Mouse (Mus musculus): ENCODE results near the gene Maml2. TPM values are rescaled to one million over a fixed set of nuclear protein-coding genes. Genes with fewer than 3 reads are reported as not detected.
A peak's percentile ranks its signal among the peaks of the same experiment; 100 is the strongest.

The Maml2 gene
- polyA plus RNA-seq, 1 experiment, result 1.3 TPM

DNA sequence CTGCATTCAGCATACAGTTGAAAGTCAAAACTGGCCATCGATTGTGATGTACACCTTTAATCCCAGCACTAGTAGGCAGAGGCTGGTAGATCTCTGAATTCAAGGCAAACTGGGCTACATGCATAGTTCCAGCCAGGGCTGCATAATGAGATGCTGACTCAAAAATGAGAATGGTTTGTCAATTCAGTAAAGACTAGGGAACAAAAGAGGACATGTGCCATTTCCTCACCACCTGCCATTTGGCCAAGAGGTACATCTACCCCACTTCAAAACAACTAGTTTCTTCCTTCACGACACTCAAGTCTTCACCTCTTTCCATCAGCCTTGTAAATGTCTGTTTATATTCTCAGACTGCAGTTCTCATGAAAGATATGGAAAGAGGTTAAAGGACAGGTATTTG is 39.6 kb upstream of the Maml2 start:
- Histone ChIP-seq H3K4me2 (ENCODE audit: low read depth) (no peak overlapping the region), H3K79me2 (ENCODE audit: control insufficient read depth, insufficient read depth) (no peaks in the 10 kb centered on the region), H3K4me3 (no peak overlapping the region), H3K27me3 (ENCODE audit: control insufficient read depth, insufficient read depth, insufficient read length) (no peaks in the 10 kb centered on the region), H3K36me3 (ENCODE audit: control insufficient read depth, insufficient read depth) (no peaks in the 10 kb centered on the region), H3ac (ENCODE audit: control insufficient read depth, insufficient read length) (no peak overlapping the region)
- TF ChIP-seq REST (IDR thresholded peaks at IDR 0.05; ENCODE audit: insufficient read depth, insufficient read length) (no peak), MYOG (IDR thresholded peaks at IDR 0.05; ENCODE audit: control insufficient read depth in 1 of 3, insufficient read depth in 1 of 3, insufficient read length in 2 of 3, low read depth in 2 of 3) (no peak), TCF12 (IDR thresholded peaks at IDR 0.05; ENCODE audit: insufficient read depth, poor library complexity, severe bottlenecking) (no peak), CEBPB (IDR thresholded peaks at IDR 0.05; ENCODE audit: insufficient read depth, poor library complexity, severe bottlenecking) (no peak), SRF (IDR thresholded peaks at IDR 0.05; ENCODE audit: control insufficient read depth, insufficient read length, low read depth) (no peak), MYOD1 (IDR thresholded peaks at IDR 0.05; ENCODE audit: control insufficient read depth in 1 of 3, insufficient read length in 2 of 3, low read depth in 2 of 3) (no peak), USF1 (IDR thresholded peaks at IDR 0.05; ENCODE audit: low read depth) (no peak), E2F4 (IDR thresholded peaks at IDR 0.05; ENCODE audit: insufficient read depth) (no peak), MAX (IDR thresholded peaks at IDR 0.05; ENCODE audit: low read depth) (no peak), POLR2A (IDR thresholded peaks at IDR 0.05; ENCODE audit: insufficient read length, low read depth) (no peak), TCF3 (IDR thresholded peaks at IDR 0.05; ENCODE audit: insufficient read length, low read depth) (no peak)

- Histone ChIP-seq H3K36me3 (ENCODE audit: control insufficient read depth, insufficient read depth) (no peaks in the 10 kb centered on the region), H3K27me3 (ENCODE audit: control insufficient read depth, insufficient read depth, insufficient read length) (no peaks in the 10 kb centered on the region), H3ac (ENCODE audit: control insufficient read depth, insufficient read length) (no peak overlapping the region), H3K79me2 (ENCODE audit: control insufficient read depth, insufficient read depth) (no peaks in the 10 kb centered on the region), H3K4me2 (ENCODE audit: low read depth) (no peak overlapping the region), H3K4me3 (no peak overlapping the region)
- TF ChIP-seq MYOD1 (IDR thresholded peaks at IDR 0.05; ENCODE audit: control insufficient read depth in 1 of 3, insufficient read length in 2 of 3, low read depth in 2 of 3), result no peak
- TF ChIP-seq SRF (IDR thresholded peaks at IDR 0.05; ENCODE audit: control insufficient read depth, insufficient read length, low read depth), result no peak
- no peak for TF ChIP-seq E2F4 (IDR thresholded peaks at IDR 0.05; ENCODE audit: insufficient read depth)
- TF ChIP-seq CEBPB (IDR thresholded peaks at IDR 0.05; ENCODE audit: insufficient read depth, poor library complexity, severe bottlenecking), result no peak
- no peak for TF ChIP-seq REST (IDR thresholded peaks at IDR 0.05; ENCODE audit: insufficient read depth, insufficient read length)
- TF ChIP-seq TCF3 (IDR thresholded peaks at IDR 0.05; ENCODE audit: insufficient read length, low read depth), result no peak
- no peak for TF ChIP-seq USF1 (IDR thresholded peaks at IDR 0.05; ENCODE audit: low read depth)
- TF ChIP-seq MYOG (IDR thresholded peaks at IDR 0.05; ENCODE audit: control insufficient read depth in 1 of 3, insufficient read depth in 1 of 3, insufficient read length in 2 of 3, low read depth in 2 of 3), result no peak
- no peak for TF ChIP-seq MAX (IDR thresholded peaks at IDR 0.05; ENCODE audit: low read depth)
These were observed 36.8 kb upstream of the Maml2 start for GRCm38 (mm10) chr9:13260980-13261379.

- Histone ChIP-seq H3K4me2 (ENCODE audit: low read depth) (no peak overlapping the region), H3ac (ENCODE audit: control insufficient read depth, insufficient read length) (no peak overlapping the region), H3K79me2 (ENCODE audit: control insufficient read depth, insufficient read depth) (no peaks in the 10 kb centered on the region), H3K4me3 (no peak overlapping the region), H3K36me3 (ENCODE audit: control insufficient read depth, insufficient read depth) (peaks cover 5% of the 10 kb centered on the region), H3K27me3 (ENCODE audit: control insufficient read depth, insufficient read depth, insufficient read length) (no peaks in the 10 kb centered on the region)
- no peak for TF ChIP-seq MAX (IDR thresholded peaks at IDR 0.05; ENCODE audit: low read depth)
- no peak for TF ChIP-seq SRF (IDR thresholded peaks at IDR 0.05; ENCODE audit: control insufficient read depth, insufficient read length, low read depth)
- TF ChIP-seq CEBPB (IDR thresholded peaks at IDR 0.05; ENCODE audit: insufficient read depth, poor library complexity, severe bottlenecking), result no peak
- TF ChIP-seq POLR2AphosphoS2 (IDR thresholded peaks at IDR 0.05; ENCODE audit: insufficient read length, low read depth), result no peak
- TF ChIP-seq TCF12 (IDR thresholded peaks at IDR 0.05; ENCODE audit: insufficient read depth, poor library complexity, severe bottlenecking), result no peak
- TF ChIP-seq TCF3 (IDR thresholded peaks at IDR 0.05; ENCODE audit: insufficient read length, low read depth), result no peak
- no peak for TF ChIP-seq E2F4 (IDR thresholded peaks at IDR 0.05; ENCODE audit: insufficient read depth)
- TF ChIP-seq USF1 (IDR thresholded peaks at IDR 0.05; ENCODE audit: low read depth), result no peak
- no peak for TF ChIP-seq MYOG (IDR thresholded peaks at IDR 0.05; ENCODE audit: control insufficient read depth in 1 of 3, insufficient read depth in 1 of 3, insufficient read length in 2 of 3, low read depth in 2 of 3)
These were observed 24.5 kb upstream of the Maml2 start for GRCm38 (mm10) chr9:13273219-13273618.

DNA sequence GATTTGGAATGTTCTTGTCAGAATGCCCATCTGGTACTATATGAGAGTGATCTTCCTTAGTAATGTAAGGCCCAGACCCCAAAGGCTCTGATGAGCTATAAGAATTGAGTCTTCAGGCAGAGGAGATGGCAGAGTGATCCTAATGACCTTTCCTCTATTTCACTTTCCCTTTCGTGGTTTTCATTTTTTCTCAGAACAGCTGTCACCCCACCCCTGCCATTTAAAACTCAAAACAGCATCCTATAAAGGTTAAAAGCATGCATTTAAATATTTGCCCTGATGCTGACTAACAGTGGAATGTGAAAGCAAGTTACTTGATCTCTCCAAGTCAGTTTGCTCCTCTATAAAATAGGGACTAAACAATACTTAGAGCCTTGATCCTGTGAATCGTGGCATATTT is 10.3 kb upstream of the Maml2 start:
- H3K4me2 ChIP-seq (ENCODE audit: low read depth), result peak overlapping the region; percentile 20
- no peak overlapping the region for H3ac ChIP-seq (ENCODE audit: control insufficient read depth, insufficient read length)
- H3K79me2 ChIP-seq (ENCODE audit: control insufficient read depth, insufficient read depth), result no peaks in the 10 kb centered on the region
- no peaks in the 10 kb centered on the region for H3K36me3 ChIP-seq (ENCODE audit: control insufficient read depth, insufficient read depth)
- H3K4me3 ChIP-seq, result no peak overlapping the region
- no peak for TF ChIP-seq POLR2AphosphoS2 (IDR thresholded peaks at IDR 0.05; ENCODE audit: insufficient read length, low read depth)
- no peak for TF ChIP-seq USF1 (IDR thresholded peaks at IDR 0.05; ENCODE audit: low read depth)
- TF ChIP-seq REST (IDR thresholded peaks at IDR 0.05; ENCODE audit: insufficient read depth, insufficient read length), result no peak
- peak in 1 of 3 experiments; percentile 38 for TF ChIP-seq MYOD1 (IDR thresholded peaks at IDR 0.05; ENCODE audit: control insufficient read depth in 1 of 3, insufficient read length in 2 of 3, low read depth in 2 of 3)
- TF ChIP-seq MYOG (IDR thresholded peaks at IDR 0.05; ENCODE audit: control insufficient read depth in 1 of 3, insufficient read depth in 1 of 3, insufficient read length in 2 of 3, low read depth in 2 of 3), result peak in 1 of 3 experiments; percentile 39
- no peaks in the 10 kb centered on the region for H3K27me3 ChIP-seq (ENCODE audit: control insufficient read depth, insufficient read depth, insufficient read length)

DNA sequence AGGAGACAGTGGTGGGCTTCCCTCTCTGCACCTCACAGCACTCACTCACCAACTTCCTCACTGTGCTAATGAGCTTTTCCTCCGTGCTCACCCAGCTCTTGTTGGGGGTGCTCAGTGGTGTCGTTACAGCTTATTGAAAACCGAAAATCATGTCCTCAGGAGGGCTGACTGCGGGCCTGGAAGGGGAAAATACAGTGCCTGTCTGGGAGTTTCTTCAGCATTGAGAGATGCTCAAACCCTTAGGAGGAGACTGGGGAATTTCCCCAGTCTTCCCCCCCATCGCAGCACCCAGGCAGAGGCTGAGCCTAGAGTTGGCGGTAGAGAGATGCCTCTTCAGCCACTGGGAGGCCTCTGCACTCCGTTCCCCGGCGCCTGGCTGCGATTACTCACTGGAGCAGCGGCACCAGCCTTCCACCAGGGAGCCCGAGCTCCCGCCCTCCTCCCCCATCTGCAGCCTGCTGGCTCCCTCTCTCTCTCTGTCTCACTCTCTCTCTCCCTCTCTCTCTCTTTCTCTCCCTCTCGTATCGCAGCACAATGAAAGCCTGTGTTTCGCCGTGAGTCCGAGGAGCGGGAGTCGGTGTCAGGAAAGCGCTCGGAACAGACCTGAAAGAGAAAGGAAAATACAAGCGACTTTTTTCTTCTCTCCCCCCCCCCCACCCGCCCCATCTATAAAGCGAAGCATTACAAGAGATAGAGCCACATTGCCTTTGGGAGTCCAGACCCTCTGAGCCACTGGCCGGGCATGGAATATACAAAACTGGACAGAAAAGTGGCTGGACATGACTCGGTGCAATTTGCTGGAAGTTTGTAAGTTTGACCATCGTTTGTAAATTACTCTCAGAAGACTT is 1.3 kb upstream of the Maml2 start:
- Histone ChIP-seq H3K36me3 (ENCODE audit: control insufficient read depth, insufficient read depth) (no peaks in the 10 kb centered on the region), H3K79me2 (ENCODE audit: control insufficient read depth, insufficient read depth) (no peaks in the 10 kb centered on the region), H3ac (ENCODE audit: control insufficient read depth, insufficient read length) (peak overlapping the region; percentile 14), H3K4me3 (peak overlapping the region; percentile 68), H3K27me3 (ENCODE audit: control insufficient read depth, insufficient read depth, insufficient read length) (no peaks in the 10 kb centered on the region), H3K4me2 (ENCODE audit: low read depth) (peak overlapping the region; percentile 86)
- TF ChIP-seq TCF3 (IDR thresholded peaks at IDR 0.05; ENCODE audit: insufficient read length, low read depth), result no peak
- TF ChIP-seq MYOG (IDR thresholded peaks at IDR 0.05; ENCODE audit: control insufficient read depth in 1 of 3, insufficient read depth in 1 of 3, insufficient read length in 2 of 3, low read depth in 2 of 3), result peak in 1 of 3 experiments; percentile 29
- TF ChIP-seq MYOD1 (IDR thresholded peaks at IDR 0.05; ENCODE audit: control insufficient read depth in 1 of 3, insufficient read length in 2 of 3, low read depth in 2 of 3), result peak in 1 of 3 experiments; percentile 43
- TF ChIP-seq USF1 (IDR thresholded peaks at IDR 0.05; ENCODE audit: low read depth), result no peak
- peak; percentile 17 for TF ChIP-seq POLR2A (IDR thresholded peaks at IDR 0.05; ENCODE audit: insufficient read length, low read depth)
- TF ChIP-seq MAX (IDR thresholded peaks at IDR 0.05; ENCODE audit: low read depth), result no peak
- no peak for TF ChIP-seq CEBPB (IDR thresholded peaks at IDR 0.05; ENCODE audit: insufficient read depth, poor library complexity, severe bottlenecking)
- TF ChIP-seq SRF (IDR thresholded peaks at IDR 0.05; ENCODE audit: control insufficient read depth, insufficient read length, low read depth), result no peak
- no peak for TF ChIP-seq TCF12 (IDR thresholded peaks at IDR 0.05; ENCODE audit: insufficient read depth, poor library complexity, severe bottlenecking)
